Mouse (Mus musculus): Measurements from ENCODE around the gene Igfbp4.

DNA sequence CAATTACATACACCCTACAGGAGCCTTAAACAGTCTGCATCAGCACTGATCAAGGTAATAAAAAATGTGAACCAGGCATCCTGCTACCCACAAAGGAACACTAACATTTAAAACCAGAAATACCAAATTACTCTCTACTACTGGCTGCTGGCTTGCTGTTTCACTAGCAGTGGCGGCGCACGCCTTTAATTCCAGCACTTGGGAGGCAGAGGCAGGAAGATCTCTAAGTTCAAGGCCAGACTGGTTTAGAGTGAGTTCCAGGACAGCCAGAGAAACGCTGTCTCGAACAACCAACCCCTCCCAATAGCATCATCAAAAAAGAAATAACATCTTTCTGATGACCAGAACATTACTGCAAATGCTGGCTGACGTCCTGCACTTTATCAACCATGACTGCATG, 21.2 kb upstream of the Igfbp4 start:
- TF ChIP-seq POLR2A (IDR thresholded peaks at IDR 0.05; ENCODE audit: control insufficient read depth in 1 of 2, insufficient read depth in 1 of 2, low read depth in 1 of 2, low read length in 2 of 2, poor library complexity in 1 of 2) = no peak
- no peak for TF ChIP-seq ZMIZ1 (IDR thresholded peaks at IDR 0.05; ENCODE audit: low read depth, low read length)
